Mouse (Mus musculus) T-helper 1 cell (primary cell): ENCODE results near the gene Clcn6.

Experiments
- in situ Hi-C: fragments of 300-600 bp; cut with MboI, MseI; formaldehyde crosslinking; loops from one replicate; pipeline ENCODE4 v1.15.1; 2025; ENCODE audit warnings: high pct_unique_total_duplicates

Clcn6 gene

GRCm38 (mm10) chr4:147993571-147994095, 45.0 kb downstream of the Clcn6 start:
- in situ Hi-C loops = loop anchor here (25.0 kb wide), 1 partner anchor 556 kb away; no protein-coding TSS in a partner anchor

GRCm38 (mm10) chr4:147985205-147986132, 53.2 kb downstream of the Clcn6 start, which contains the start of gene Nppb:
Gene Nppb, plus strand, starts transcription at chr4:147985788.
- in situ Hi-C loops = loop anchor here (25.0 kb wide), 1 partner anchor 548 kb away; no protein-coding TSS in a partner anchor

- in situ Hi-C loops = loop anchor here (25.0 kb wide), 1 partner anchor 542 kb away; no protein-coding TSS in a partner anchor
Observed at GRCm38 (mm10) chr4:147979441-147979860, 59.2 kb downstream of the Clcn6 start.

- in situ Hi-C loops = loop anchor here (25.0 kb wide), 1 partner anchor 541 kb away; no protein-coding TSS in a partner anchor
Observed at GRCm38 (mm10) chr4:147978391-147978790, 60.2 kb downstream of the Clcn6 start.

GRCm38 (mm10) chr4:147977726-147978125, 60.9 kb downstream of the Clcn6 start:
- in situ Hi-C loops = loop anchor here (25.0 kb wide), 1 partner anchor 540 kb away; no protein-coding TSS in a partner anchor

GRCm38 (mm10) chr4:147976237-147976636, 62.4 kb downstream of the Clcn6 start:
- in situ Hi-C loops = loop anchor here (25.0 kb wide), 1 partner anchor 539 kb away; no protein-coding TSS in a partner anchor

- in situ Hi-C loops = no loop called here
Observed at GRCm38 (mm10) chr4:147969337-147969736, 69.3 kb downstream of the Clcn6 start.

GRCm38 (mm10) chr4:147968816-147969215, 69.8 kb downstream of the Clcn6 start:
- in situ Hi-C loops = no loop called here

- in situ Hi-C loops = no loop called here
Observed at GRCm38 (mm10) chr4:147965712-147966111, 72.9 kb downstream of the Clcn6 start.

- in situ Hi-C loops = no loop called here
Observed at GRCm38 (mm10) chr4:147963623-147964022, 75.0 kb downstream of the Clcn6 start.

- in situ Hi-C loops = no loop called here
Observed at GRCm38 (mm10) chr4:147962781-147963180, 75.8 kb downstream of the Clcn6 start.

GRCm38 (mm10) chr4:147959881-147960831, 78.5 kb downstream of the Clcn6 start:
- in situ Hi-C loops = no loop called here

GRCm38 (mm10) chr4:147957141-147957540, 81.5 kb downstream of the Clcn6 start:
- in situ Hi-C loops = no loop called here
